Mouse (Mus musculus) gastrocnemius, adult 2 months (tissue): ENCODE results near the gene Llgl2. TPM values are rescaled to one million over a fixed set of nuclear protein-coding genes. Genes with fewer than 3 reads are reported as not detected.

Source experiments
- DNase-seq: peaks from one replicate; pipeline ENCODE4 v3.0.0; 2022
- H3K27ac ChIP-seq: fragments of 200-600 bp; 2 replicates; pipeline ENCODE4 v1.8.1; 2022; ENCODE audit warnings: mild to moderate bottlenecking
- H3K4me3 ChIP-seq: fragments of 200-600 bp; 2 replicates; pipeline ENCODE4 v1.8.1; 2022; ENCODE audit warnings: mild to moderate bottlenecking, moderate library complexity
- CTCF ChIP-seq: fragments of 200-600 bp; IDR thresholded peaks from 2 replicates; pipeline ENCODE4 v1.8.1; 2022; ENCODE audit warnings: antibody characterized with exemption, mild to moderate bottlenecking, moderate library complexity
- intact Hi-C: fragments of 180-260 bp; cut with DNase I; formaldehyde crosslinking; loops from one replicate; pipeline ENCODE4 v1.15.1; 2025
- total RNA-seq, 2 experiments: library from RNA; stranded (reverse); gene quantifications; 2 replicates each; pipeline ENCODE4 v1.2.3; 2021

The Llgl2 gene
- total RNA-seq, 2 experiments from 2014 or later, result 8.3 to 9.8 TPM

GRCm38 (mm10) chr11:115872437-115872836 is 48.6 kb downstream of the Llgl2 start:
- intact Hi-C loops, result no loop called here
- H3K4me3 ChIP-seq, result no peak overlapping the region
- H3K27ac ChIP-seq, result no peak overlapping the region
- no peak for DNase-seq
- TF ChIP-seq CTCF, result no peak

- H3K27ac ChIP-seq, result no peak overlapping the region
- intact Hi-C loops, result no loop called here
Measured at GRCm38 (mm10) chr11:115875935-115876334, 52.1 kb downstream of the Llgl2 start.

GRCm38 (mm10) chr11:115876438-115876837 is 52.6 kb downstream of the Llgl2 start:
- 0 out of 2 replicates have a peak, but pooled peaks have one; percentile 10 for TF ChIP-seq CTCF
- no peak overlapping the region for H3K4me3 ChIP-seq
- H3K27ac ChIP-seq, result no peak overlapping the region
- no peak for DNase-seq
- intact Hi-C loops, result no loop called here

More at GRCm38 (mm10) chr11:115875935-115876334, 52.1 kb downstream of the Llgl2 start:
- no peak overlapping the region for H3K4me3 ChIP-seq
- no peak for DNase-seq
- TF ChIP-seq CTCF, result no peak

GRCm38 (mm10) chr11:115877174-115877755 is 53.4 kb downstream of the Llgl2 start:
- no peak overlapping the region for H3K27ac ChIP-seq
- no peak overlapping the region for H3K4me3 ChIP-seq
- intact Hi-C loops, result no loop called here
- no peak for DNase-seq
- no peak for TF ChIP-seq CTCF

GRCm38 (mm10) chr11:115878071-115878470 is 54.2 kb downstream of the Llgl2 start:
- H3K4me3 ChIP-seq, result no peak overlapping the region
- DNase-seq, result no peak
- H3K27ac ChIP-seq, result no peak overlapping the region
- no peak for TF ChIP-seq CTCF
- intact Hi-C loops, result no loop called here

- intact Hi-C loops, result loop anchor here (1.0 kb wide), 1 partner anchor 158 kb away; no protein-coding TSS in a partner anchor
- peak; percentile 53 for DNase-seq
- TF ChIP-seq CTCF, result peak; percentile 80
- H3K4me3 ChIP-seq, result no peak overlapping the region
- no peak overlapping the region for H3K27ac ChIP-seq
Measured at GRCm38 (mm10) chr11:115881002-115881401, 57.2 kb downstream of the Llgl2 start.

GRCm38 (mm10) chr11:115883251-115883650 is 59.4 kb downstream of the Llgl2 start:
- intact Hi-C loops, result no loop called here
- no peak for DNase-seq
- TF ChIP-seq CTCF, result no peak

GRCm38 (mm10) chr11:115884361-115884760 is 60.5 kb downstream of the Llgl2 start:
- no peak overlapping the region for H3K27ac ChIP-seq
- intact Hi-C loops, result no loop called here
- no peak overlapping the region for H3K4me3 ChIP-seq
- TF ChIP-seq CTCF, result no peak
- no peak for DNase-seq

More at GRCm38 (mm10) chr11:115883251-115883650, 59.4 kb downstream of the Llgl2 start:
- Histone ChIP-seq H3K27ac (no peak overlapping the region), H3K4me3 (no peak overlapping the region)

GRCm38 (mm10) chr11:115885281-115885680 is 61.4 kb downstream of the Llgl2 start:
- H3K4me3 ChIP-seq, result no peak overlapping the region

GRCm38 (mm10) chr11:115886446-115886845 is 62.6 kb downstream of the Llgl2 start:
- no peak overlapping the region for H3K4me3 ChIP-seq
- no peak overlapping the region for H3K27ac ChIP-seq
- no peak for TF ChIP-seq CTCF
- intact Hi-C loops, result no loop called here
- DNase-seq, result no peak

More at GRCm38 (mm10) chr11:115885281-115885680, 61.4 kb downstream of the Llgl2 start:
- intact Hi-C loops, result no loop called here
- DNase-seq, result no peak
- TF ChIP-seq CTCF, result no peak
- no peak overlapping the region for H3K27ac ChIP-seq

GRCm38 (mm10) chr11:115888020-115888419 is 64.2 kb downstream of the Llgl2 start:
- Histone ChIP-seq H3K4me3 (no peak overlapping the region), H3K27ac (no peak overlapping the region)
- DNase-seq, result no peak
- intact Hi-C loops, result no loop called here
- TF ChIP-seq CTCF, result no peak

GRCm38 (mm10) chr11:115889159-115889558 is 65.3 kb downstream of the Llgl2 start:
- Histone ChIP-seq H3K4me3 (no peak overlapping the region), H3K27ac (no peak overlapping the region)
- no peak for TF ChIP-seq CTCF
- DNase-seq, result no peak
- intact Hi-C loops, result no loop called here

GRCm38 (mm10) chr11:115892213-115892612 is 68.4 kb downstream of the Llgl2 start:
- H3K4me3 ChIP-seq, result no peak overlapping the region
- no peak for DNase-seq
- no peak overlapping the region for H3K27ac ChIP-seq
- TF ChIP-seq CTCF, result no peak
- intact Hi-C loops, result no loop called here

- no peak overlapping the region for H3K27ac ChIP-seq
- intact Hi-C loops, result no loop called here
- no peak for TF ChIP-seq CTCF
- no peak for DNase-seq
- no peak overlapping the region for H3K4me3 ChIP-seq
Measured at GRCm38 (mm10) chr11:115893071-115893470, 69.2 kb downstream of the Llgl2 start.
